Mouse (Mus musculus) spleen, postnatal 4 days (tissue): ENCODE data around the gene Mycbpap.

Experiments
- DNase-seq, 2 experiments: peaks; one replicate each; pipeline ENCODE4 v3.0.0; 2022; ENCODE audit warnings: low spot score in 2 of 2

The Mycbpap gene

GRCm38 (mm10) chr11:94533171-94533570, 11.6 kb upstream of the Mycbpap start:
- no peak for DNase-seq

GRCm38 (mm10) chr11:94528879-94529278, 7.3 kb upstream of the Mycbpap start:
- DNase-seq = no peak

GRCm38 (mm10) chr11:94526171-94526879, 4.8 kb upstream of the Mycbpap start:
- no peak for DNase-seq

GRCm38 (mm10) chr11:94513452-94513851, 8.1 kb downstream of the Mycbpap start:
- no peak for DNase-seq

GRCm38 (mm10) chr11:94508976-94509375, 12.6 kb downstream of the Mycbpap start:
- no peak for DNase-seq

GRCm38 (mm10) chr11:94501482-94501881, 20.1 kb downstream of the Mycbpap start:
- no peak for DNase-seq

GRCm38 (mm10) chr11:94500362-94500761, 21.2 kb downstream of the Mycbpap start:
- DNase-seq = no peak

GRCm38 (mm10) chr11:94499661-94500152, 21.8 kb downstream of the Mycbpap start, which contains the start of gene Epn3:
Gene Epn3, minus strand, starts transcription at chr11:94499974.
- DNase-seq = no peak

GRCm38 (mm10) chr11:94499035-94499434, 22.5 kb downstream of the Mycbpap start:
- DNase-seq = no peak

GRCm38 (mm10) chr11:94498093-94498996, 23.2 kb downstream of the Mycbpap start:
- DNase-seq = no peak

- no peak for DNase-seq
Observed at GRCm38 (mm10) chr11:94495415-94495814, 26.1 kb downstream of the Mycbpap start.

GRCm38 (mm10) chr11:94491749-94492099, 29.8 kb downstream of the Mycbpap start:
- no peak for DNase-seq

GRCm38 (mm10) chr11:94491035-94491748, 30.4 kb downstream of the Mycbpap start:
- DNase-seq = no peak

GRCm38 (mm10) chr11:94489745-94490144, 31.8 kb downstream of the Mycbpap start:
- no peak for DNase-seq

GRCm38 (mm10) chr11:94488767-94489533, 32.6 kb downstream of the Mycbpap start:
- no peak for DNase-seq

- DNase-seq = peak; percentile 80 to 93
Observed at GRCm38 (mm10) chr11:94486001-94486400, 35.5 kb downstream of the Mycbpap start, which contains the start of gene Spata20. Gene Spata20, minus strand, starts transcription at chr11:94486179.

- DNase-seq = no peak
Observed at GRCm38 (mm10) chr11:94485223-94485622, 36.3 kb downstream of the Mycbpap start.

GRCm38 (mm10) chr11:94484636-94485035, 36.9 kb downstream of the Mycbpap start:
- no peak for DNase-seq

GRCm38 (mm10) chr11:94483921-94484320, 37.6 kb downstream of the Mycbpap start:
- DNase-seq = no peak

- DNase-seq = no peak
Observed at GRCm38 (mm10) chr11:94483436-94483835, 38.1 kb downstream of the Mycbpap start.

GRCm38 (mm10) chr11:94482738-94483137, 38.8 kb downstream of the Mycbpap start:
- DNase-seq = no peak
